ENCODE assay signal across 14 mouse cellular contexts in the genomic region with DNA sequence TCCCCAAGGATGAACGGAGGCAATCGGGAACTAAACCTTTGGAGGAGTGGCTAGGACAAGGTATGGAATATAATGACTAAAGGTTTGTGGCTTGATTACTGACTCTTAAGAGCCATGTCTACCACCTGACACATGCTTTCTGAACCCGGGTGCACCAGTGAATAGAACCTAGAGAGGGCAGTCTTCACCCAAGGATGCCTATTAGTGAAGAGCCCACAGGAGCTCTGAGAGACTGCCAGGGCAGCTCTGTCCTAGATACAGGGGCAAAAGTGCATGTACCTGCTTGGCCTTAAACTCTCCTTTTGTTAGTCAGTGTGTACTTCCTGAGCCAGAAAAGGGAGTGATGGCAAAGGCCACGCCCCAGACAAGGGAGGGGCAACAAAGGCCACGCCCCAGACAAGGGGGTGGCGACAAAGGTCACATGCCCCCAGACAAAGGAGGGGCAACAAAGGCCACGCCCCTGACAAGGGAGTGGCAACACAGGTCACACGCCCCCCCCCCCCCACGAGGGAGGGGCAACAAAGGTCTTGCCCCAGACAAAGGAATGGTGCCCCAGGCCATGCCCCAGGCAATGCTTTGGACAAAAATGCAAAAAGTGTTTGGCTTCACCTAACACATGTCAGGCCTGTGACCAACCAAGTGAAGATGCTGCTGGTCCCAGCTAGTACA.
DNase-seq lines count a peak whose midpoint lies in the region; ATAC-seq and TF ChIP-seq lines count a peak whose summit lies in the region.
"Had no signal": no experiment of that assay in that cellular context is flagged by ENCODE, and none has a peak within 500 bp of the region (broad histone marks: within the 10 kb centered on the region; RNA-seq: fewer than 3 reads in every experiment).

No protein-coding gene starts in this region.

- no peak overlapping the region for H3K9ac ChIP-seq in lung, embryonic 14.5 days
- H3K9ac ChIP-seq in MEL (ENCODE audit: control insufficient read depth, low read depth, low read length, poor library complexity, severe bottlenecking): no peak overlapping the region
- H3K9ac ChIP-seq in intestine, postnatal 0 days (ENCODE audit: low read depth, low read length): no peak overlapping the region
- H3K9ac ChIP-seq in forebrain, embryonic 12.5 days: no peak overlapping the region
- H3K9ac ChIP-seq: midbrain, embryonic 12.5 days; neural tube, embryonic 12.5 days had no signal

- 80% methylated on average over 9 of the region's 9 CpGs for WGBS in lung, embryonic 14.5 days
- WGBS in lung, adult 2 months: 92% methylated on average over 9 of the region's 9 CpGs
- 76% methylated on average over 9 of the region's 9 CpGs for WGBS in intestine, postnatal 0 days
- WGBS in forebrain, embryonic 12.5 days: 87% methylated on average over 9 of the region's 9 CpGs

- ATAC-seq in lung, embryonic 14.5 days (ENCODE audit: insufficient read depth): no peak
- peak; percentile 48 for ATAC-seq in intestine, postnatal 0 days
- no peak for ATAC-seq in forebrain, embryonic 12.5 days (ENCODE audit: low FRiP score)
- no peak for ATAC-seq in erythroblast, adult 5-6 weeks (replicated peaks; ENCODE audit: low FRiP score, poor library complexity, severe bottlenecking)
- ATAC-seq: forebrain, embryonic 16.5 days had no signal

- no peak for TF ChIP-seq EP300 in MEL (IDR thresholded peaks at IDR 0.05; ENCODE audit: low read depth in 1 of 2, low read length in 2 of 2)

- H3K9me3 ChIP-seq in lung, embryonic 14.5 days (ENCODE audit: low read depth, low read length): no peaks in the 10 kb centered on the region
- H3K9me3 ChIP-seq in MEL (replicated peaks; ENCODE audit: insufficient read depth, low read length): no peaks in the 10 kb centered on the region
- no peaks in the 10 kb centered on the region for H3K9me3 ChIP-seq in intestine, postnatal 0 days (ENCODE audit: control insufficient read depth)
- no peaks in the 10 kb centered on the region for H3K9me3 ChIP-seq in forebrain, embryonic 12.5 days
- H3K9me3 ChIP-seq: midbrain, embryonic 12.5 days; neural tube, embryonic 12.5 days had no signal

- peak; percentile 22 for DNase-seq in adrenal gland, postnatal 14 days
- no peak for DNase-seq in adrenal gland, postnatal 10 days
- DNase-seq in lung, embryonic 14.5 days: no peak
- DNase-seq in lung, adult 2 months: no peak
- peak; percentile 12 for DNase-seq in MEL (ENCODE audit: low read depth, low spot score)
- DNase-seq: cerebellum, adult 11 months; gastrocnemius, postnatal 25 days; retina, postnatal 1 day had no signal

- TF ChIP-seq RAD21 in MEL (IDR thresholded peaks at IDR 0.05; ENCODE audit: low read depth, low read length): peak; percentile 27

- H3K36me3 ChIP-seq in lung, embryonic 14.5 days (ENCODE audit: insufficient read depth): no peaks in the 10 kb centered on the region
- H3K36me3 ChIP-seq in MEL (ENCODE audit: control insufficient read depth in 1 of 2, insufficient read depth in 2 of 2, low read length in 2 of 2): no peaks in the 10 kb centered on the region
- H3K36me3 ChIP-seq in intestine, postnatal 0 days (ENCODE audit: control insufficient read depth, insufficient read depth): no peaks in the 10 kb centered on the region
- H3K36me3 ChIP-seq in forebrain, embryonic 12.5 days (replicated peaks): no peaks in the 10 kb centered on the region
- H3K36me3 ChIP-seq: midbrain, embryonic 12.5 days; neural tube, embryonic 12.5 days had no signal

- no peaks in the 10 kb centered on the region for H3K27me3 ChIP-seq in lung, embryonic 14.5 days (ENCODE audit: insufficient read depth, low read length)
- H3K27me3 ChIP-seq in MEL (ENCODE audit: control insufficient read depth in 1 of 2, insufficient read depth in 2 of 2, low read length in 2 of 2): no peaks in the 10 kb centered on the region
- no peaks in the 10 kb centered on the region for H3K27me3 ChIP-seq in intestine, postnatal 0 days (replicated peaks; ENCODE audit: control insufficient read depth, insufficient read depth, low read length)
- H3K27me3 ChIP-seq in forebrain, embryonic 12.5 days: no peaks in the 10 kb centered on the region
- H3K27me3 ChIP-seq: midbrain, embryonic 12.5 days; neural tube, embryonic 12.5 days had no signal

- TF ChIP-seq POLR2A in lung, adult 2 months (IDR thresholded peaks at IDR 0.05; ENCODE audit: borderline replicate concordance, extremely low read depth, low read depth, low read length): no peak
- no peak for TF ChIP-seq POLR2A in MEL (IDR thresholded peaks at IDR 0.05; ENCODE audit: control insufficient read depth in 1 of 2, insufficient read depth in 1 of 2, low read depth in 1 of 2, low read length in 2 of 2, poor library complexity in 1 of 2)

- H3K27ac ChIP-seq in lung, embryonic 14.5 days (ENCODE audit: low read depth): no peak overlapping the region
- H3K27ac ChIP-seq in MEL (ENCODE audit: control insufficient read depth, low read depth, low read length): no peak overlapping the region
- no peak overlapping the region for H3K27ac ChIP-seq in intestine, postnatal 0 days (ENCODE audit: low read depth, low read length)
- no peak overlapping the region for H3K27ac ChIP-seq in forebrain, embryonic 12.5 days
- H3K27ac ChIP-seq: midbrain, embryonic 12.5 days; neural tube, embryonic 12.5 days had no signal

- no peak overlapping the region for H3K4me3 ChIP-seq in lung, embryonic 14.5 days (ENCODE audit: low read depth, low read length)
- no peak overlapping the region for H3K4me3 ChIP-seq in lung, adult 2 months (replicated peaks; ENCODE audit: extremely low read depth, low read depth, low read length)
- H3K4me3 ChIP-seq in MEL (ENCODE audit: control insufficient read depth in 1 of 2, insufficient read depth in 1 of 2, low read depth in 2 of 2, low read length in 2 of 2): no peak overlapping the region
- no peak overlapping the region for H3K4me3 ChIP-seq in intestine, postnatal 0 days (ENCODE audit: low read depth, low read length)
- no peak overlapping the region for H3K4me3 ChIP-seq in forebrain, embryonic 12.5 days (replicated peaks)
- H3K4me3 ChIP-seq: midbrain, embryonic 12.5 days; neural tube, embryonic 12.5 days had no signal

- no peak overlapping the region for H3K4me2 ChIP-seq in lung, embryonic 14.5 days
- no peak overlapping the region for H3K4me2 ChIP-seq in intestine, postnatal 0 days (replicated peaks; ENCODE audit: low read depth)
- no peak overlapping the region for H3K4me2 ChIP-seq in forebrain, embryonic 12.5 days
- H3K4me2 ChIP-seq: midbrain, embryonic 12.5 days; neural tube, embryonic 12.5 days had no signal

- H3K4me1 ChIP-seq in lung, embryonic 14.5 days (ENCODE audit: insufficient read depth): no peaks in the 10 kb centered on the region
- H3K4me1 ChIP-seq in lung, adult 2 months (ENCODE audit: control insufficient read depth, insufficient read depth, low read length): no peaks in the 10 kb centered on the region
- no peaks in the 10 kb centered on the region for H3K4me1 ChIP-seq in MEL (ENCODE audit: control insufficient read depth in 1 of 2, insufficient read depth in 2 of 2, low read length in 2 of 2)
- no peaks in the 10 kb centered on the region for H3K4me1 ChIP-seq in intestine, postnatal 0 days (replicated peaks; ENCODE audit: control insufficient read depth, insufficient read depth, low read length)
- peaks cover 27% of the 10 kb centered on the region for H3K4me1 ChIP-seq in forebrain, embryonic 12.5 days

- 0 out of 2 replicates have a peak, but pooled peaks have one; percentile 8 for TF ChIP-seq CTCF in lung, embryonic 14.5 days (IDR thresholded peaks at IDR 0.05; ENCODE audit: low read depth)
- TF ChIP-seq CTCF in lung, adult 2 months (IDR thresholded peaks at IDR 0.05; ENCODE audit: insufficient read depth, low read length): no peak
- TF ChIP-seq CTCF in MEL (IDR thresholded peaks at IDR 0.05 in 2 of 3, conservative IDR thresholded peaks at IDR 0.05 in 1 of 3; ENCODE audit: control insufficient read depth in 1 of 3, insufficient read depth in 1 of 3, low read depth in 2 of 3, low read length in 3 of 3, poor library complexity in 1 of 3, severe bottlenecking in 1 of 3): peak in 1 of 3 experiments; percentile 24; a peak in 2 of 6 replicates
- TF ChIP-seq CTCF in intestine, postnatal 0 days (IDR thresholded peaks at IDR 0.05; ENCODE audit: low read depth): peak; percentile 57

- no peaks in the 10 kb centered on the region for H3K79me2 ChIP-seq in MEL (ENCODE audit: control insufficient read depth, insufficient read depth, low read length, poor library complexity)

TF ChIP-seq in MEL, 35 proteins besides CTCF, POLR2A, EP300 and RAD21:
- TF ChIP-seq USF1 (IDR thresholded peaks at IDR 0.05; ENCODE audit: low read depth, low read length) (peak; percentile 62), ZC3H11A (IDR thresholded peaks at IDR 0.05; ENCODE audit: low read depth, low read length) (0 out of 2 replicates have a peak, but pooled peaks have one; percentile 4), SMC3 (IDR thresholded peaks at IDR 0.05; ENCODE audit: low read depth, low read length) (peak; percentile 21), POLR2AphosphoS5 (IDR thresholded peaks at IDR 0.05; ENCODE audit: borderline replicate concordance, low read depth, low read length) (no peak)

Comparison
In these comparisons a context has a peak if more than half of its experiments do, and no peak if none do; other contexts are left out.
1. DNase-seq: peak in adrenal gland, postnatal 14 days (single experiment) and MEL (single experiment); none in adrenal gland, postnatal 10 days (single experiment), lung, embryonic 14.5 days (single experiment) and lung, adult 2 months (single experiment).